In the genomic region with DNA sequence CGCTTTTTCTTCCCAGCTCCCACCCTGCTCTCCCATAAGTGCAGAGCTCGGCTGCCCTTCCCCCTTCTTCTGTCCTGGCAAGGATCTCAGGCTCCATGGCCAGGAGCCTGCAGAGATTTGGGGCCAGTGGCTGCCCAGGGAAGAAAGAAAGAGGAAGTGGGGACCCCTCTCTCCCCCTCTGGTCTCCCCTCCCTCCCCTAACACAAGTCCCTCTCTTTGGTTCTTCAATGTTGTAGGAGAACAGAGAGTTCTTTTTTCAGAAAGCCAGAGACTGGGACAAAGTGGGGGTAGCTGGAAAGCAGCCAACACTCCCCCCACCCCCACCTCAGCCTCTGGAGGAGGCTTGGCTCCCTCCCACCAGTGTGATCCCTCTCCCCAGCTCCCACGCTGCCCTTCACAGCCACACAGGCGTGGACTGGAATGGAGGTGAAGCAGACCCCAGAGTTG, we compare ENCODE assay signal across 9 mouse cellular contexts. TPM values are rescaled to one million over a fixed set of nuclear protein-coding genes. Genes with fewer than 3 reads are reported as not detected.
DNase-seq lines count a peak whose midpoint lies in the region; ATAC-seq and TF ChIP-seq lines count a peak whose summit lies in the region.
"Had no signal": no experiment of that assay in that cellular context is flagged by ENCODE, and none has a peak within 500 bp of the region (broad histone marks: within the 10 kb centered on the region; RNA-seq: fewer than 3 reads in every experiment).

No protein-coding gene starts in this region.

- DNase-seq in gastrocnemius, postnatal 25 days = peak; percentile 55
- DNase-seq in gastrocnemius, postnatal 10 days = no peak
- DNase-seq in testis, postnatal 14 days (ENCODE audit: low spot score) = no peak
- peak; percentile 83 for DNase-seq in hindbrain, postnatal 0 days (ENCODE audit: low spot score)
- DNase-seq in testis, postnatal 10 days (ENCODE audit: low spot score) = peak; percentile 77
- DNase-seq: liver, embryonic 13.5 days had no signal

- peaks cover 3% of the 10 kb centered on the region for H3K4me1 ChIP-seq in testis, adult 2 months (ENCODE audit: control insufficient read depth, insufficient read depth, low read length)
- peaks cover 15% of the 10 kb centered on the region for H3K4me1 ChIP-seq in hindbrain, postnatal 0 days (ENCODE audit: insufficient read depth, low read length)
- H3K4me1 ChIP-seq: liver, embryonic 13.5 days had no signal

- H3K9me3 ChIP-seq in hindbrain, postnatal 0 days (ENCODE audit: low read length) = no peaks in the 10 kb centered on the region
- H3K9me3 ChIP-seq: liver, embryonic 13.5 days had no signal

- peak overlapping the region; percentile 49 for H3K4me3 ChIP-seq in testis, adult 2 months (ENCODE audit: control insufficient read depth, low read depth, low read length)
- peak overlapping the region; percentile 39 for H3K4me3 ChIP-seq in hindbrain, postnatal 0 days (ENCODE audit: low read length)
- H3K4me3 ChIP-seq: liver, embryonic 13.5 days had no signal

- no peak for TF ChIP-seq CTCF in testis, adult 2 months (IDR thresholded peaks at IDR 0.05; ENCODE audit: control insufficient read depth, insufficient read depth, insufficient replicate concordance, low read depth, low read length)
- no peak for TF ChIP-seq CTCF in hindbrain, postnatal 0 days (IDR thresholded peaks at IDR 0.05; ENCODE audit: low read depth)

- ATAC-seq in hindbrain, postnatal 0 days = peak; percentile 88
- no peak for ATAC-seq in activated CD4-positive, CD25-positive, alpha-beta regulatory T cell, adult 4 months
- ATAC-seq in megakaryocyte, adult 5-6 weeks (ENCODE audit: poor library complexity, severe bottlenecking) = no peak

- peak overlapping the region; percentile 61 for H3K9ac ChIP-seq in hindbrain, postnatal 0 days (replicated peaks; ENCODE audit: low read length)
- H3K9ac ChIP-seq: liver, embryonic 13.5 days had no signal

- H3K27ac ChIP-seq in testis, adult 2 months (ENCODE audit: control insufficient read depth, insufficient read depth, low read depth, low read length) = peak overlapping the region; percentile 91
- peak overlapping the region; percentile 87 for H3K27ac ChIP-seq in hindbrain, postnatal 0 days
- H3K27ac ChIP-seq: liver, embryonic 13.5 days had no signal

- WGBS in hindbrain, postnatal 0 days = 31% methylated on average over 4 of the region's 4 CpGs

- no peaks in the 10 kb centered on the region for H3K36me3 ChIP-seq in testis, adult 2 months (ENCODE audit: control insufficient read depth, insufficient read depth, low read length)
- H3K36me3 ChIP-seq in hindbrain, postnatal 0 days (ENCODE audit: insufficient read depth, low read length) = no peaks in the 10 kb centered on the region
- H3K36me3 ChIP-seq: liver, embryonic 13.5 days had no signal

- TF ChIP-seq POLR2A in testis, adult 2 months (IDR thresholded peaks at IDR 0.05; ENCODE audit: control insufficient read depth, low read depth, low read length) = no peak

- no peaks in the 10 kb centered on the region for H3K27me3 ChIP-seq in testis, adult 2 months (ENCODE audit: control insufficient read depth, insufficient read depth, low read length)
- H3K27me3 ChIP-seq in hindbrain, postnatal 0 days (ENCODE audit: insufficient read depth, low read length) = no peaks in the 10 kb centered on the region

- H3K4me2 ChIP-seq in hindbrain, postnatal 0 days (ENCODE audit: low read depth, low read length) = peak overlapping the region; percentile 53
- H3K4me2 ChIP-seq: liver, embryonic 13.5 days had no signal

RNA-seq across cellular contexts. Expression of a gene that starts 2.1 kb away (rescaled TPM):
- total RNA-seq in gastrocnemius, postnatal 25 days (2021) = 1,000 to 10,000 TPM; 1,026 to 1,397 TPM
- 100 to 1,000 TPM; 695 to 761 TPM for total RNA-seq in gastrocnemius, postnatal 10 days (2021)
- polyA plus RNA-seq in testis, adult 2 months (2012; rRNA removed) = 12.4 and 17.3 TPM in 2 replicates
- 546 and 572 TPM in 2 replicates for total RNA-seq in hindbrain, postnatal 0 days (2014; rRNA removed)
- polyA plus RNA-seq in hindbrain, postnatal 0 days (2015; fragmentation: Nextera tagmentation; extraction: Ambion mirVana) = 119 and 123 TPM in 2 replicates
- polyA plus RNA-seq in activated CD4-positive, CD25-positive, alpha-beta regulatory T cell, adult 4 months (2017; shearing (Covaris generic)) = under 1 TPM; 0.08 to 0.12 TPM
- total RNA-seq in megakaryocyte, adult 5-6 weeks (2015) = 0.02 TPM in 1 of 2 replicates, not detected in the other
- not detected in 2 replicates for total RNA-seq in megakaryocyte, adult 5-6 weeks (2017)

RNA-seq across cellular contexts. Expression of a gene that starts 33.3 kb away (rescaled TPM):
- total RNA-seq in gastrocnemius, postnatal 25 days (2021) = not detected
- under 1 TPM; 0.07 to 0.14 TPM for total RNA-seq in gastrocnemius, postnatal 10 days (2021)
- polyA plus RNA-seq in testis, adult 2 months (2012; rRNA removed) = 40.4 and 41.2 TPM in 2 replicates
- total RNA-seq in hindbrain, postnatal 0 days (2014; rRNA removed) = 8.0 and 9.8 TPM in 2 replicates
- polyA plus RNA-seq in hindbrain, postnatal 0 days (2015; fragmentation: Nextera tagmentation; extraction: Ambion mirVana) = 3.6 and 4.2 TPM in 2 replicates
- under 1 TPM in 1 of 2 experiments, not detected in 1; 0.08 TPM for polyA plus RNA-seq in activated CD4-positive, CD25-positive, alpha-beta regulatory T cell, adult 4 months (2017; shearing (Covaris generic))
- not detected in 2 replicates for total RNA-seq in megakaryocyte, adult 5-6 weeks (2015)
- not detected in 2 replicates for total RNA-seq in megakaryocyte, adult 5-6 weeks (2017)
- polyA plus RNA-seq: liver, embryonic 13.5 days had no signal

RNA-seq across cellular contexts. Expression of a gene that starts 34.3 kb away (rescaled TPM):
- total RNA-seq in gastrocnemius, postnatal 25 days (2021) = 10 to 100 TPM in 1 of 2 experiments, 1 to 10 TPM in 1; 9.2 to 10.7 TPM
- total RNA-seq in gastrocnemius, postnatal 10 days (2021) = 10 to 100 TPM; 15.4 to 19.1 TPM
- polyA plus RNA-seq in testis, adult 2 months (2012; rRNA removed) = 43.9 and 52.2 TPM in 2 replicates
- total RNA-seq in hindbrain, postnatal 0 days (2014; rRNA removed) = 136 and 150 TPM in 2 replicates
- polyA plus RNA-seq in hindbrain, postnatal 0 days (2015; fragmentation: Nextera tagmentation; extraction: Ambion mirVana) = 90.2 and 90.8 TPM in 2 replicates
- 1 to 10 TPM; 3.4 to 3.8 TPM for polyA plus RNA-seq in activated CD4-positive, CD25-positive, alpha-beta regulatory T cell, adult 4 months (2017; shearing (Covaris generic))
- 29.6 and 40.0 TPM in 2 replicates for total RNA-seq in megakaryocyte, adult 5-6 weeks (2015)
- total RNA-seq in megakaryocyte, adult 5-6 weeks (2017) = 26.1 and 34.4 TPM in 2 replicates

RNA-seq across cellular contexts. Expression of a gene that starts 37.6 kb away (rescaled TPM):
- total RNA-seq in gastrocnemius, postnatal 25 days (2021) = under 1 TPM; 0.59 to 0.88 TPM
- under 1 TPM; 0.61 to 0.66 TPM for total RNA-seq in gastrocnemius, postnatal 10 days (2021)
- polyA plus RNA-seq in testis, adult 2 months (2012; rRNA removed) = 322 and 331 TPM in 2 replicates
- total RNA-seq in hindbrain, postnatal 0 days (2014; rRNA removed) = 0.10 TPM in 1 of 2 replicates, not detected in the other
- 0.05 TPM in 1 of 2 replicates, not detected in the other for polyA plus RNA-seq in hindbrain, postnatal 0 days (2015; fragmentation: Nextera tagmentation; extraction: Ambion mirVana)
- polyA plus RNA-seq in activated CD4-positive, CD25-positive, alpha-beta regulatory T cell, adult 4 months (2017; shearing (Covaris generic)) = not detected
- total RNA-seq in megakaryocyte, adult 5-6 weeks (2015) = not detected in 2 replicates
- total RNA-seq in megakaryocyte, adult 5-6 weeks (2017) = not detected in 2 replicates
- polyA plus RNA-seq: liver, embryonic 13.5 days had no signal

RNA-seq across cellular contexts. Expression of a gene that starts 45.2 kb away (rescaled TPM):
- under 1 TPM; 0.08 to 0.13 TPM for total RNA-seq in gastrocnemius, postnatal 25 days (2021)
- total RNA-seq in gastrocnemius, postnatal 10 days (2021) = 1 to 10 TPM in 1 of 2 experiments, under 1 TPM in 1; 0.87 to 1.2 TPM
- polyA plus RNA-seq in testis, adult 2 months (2012; rRNA removed) = 0.06 TPM in 2 replicates
- total RNA-seq in hindbrain, postnatal 0 days (2014; rRNA removed) = 8.6 and 10.0 TPM in 2 replicates
- polyA plus RNA-seq in hindbrain, postnatal 0 days (2015; fragmentation: Nextera tagmentation; extraction: Ambion mirVana) = 5.4 and 5.6 TPM in 2 replicates
- polyA plus RNA-seq in activated CD4-positive, CD25-positive, alpha-beta regulatory T cell, adult 4 months (2017; shearing (Covaris generic)) = under 1 TPM in 1 of 2 experiments, not detected in 1; 0.15 TPM
- 0.23 and 0.42 TPM in 2 replicates for total RNA-seq in megakaryocyte, adult 5-6 weeks (2015)
- total RNA-seq in megakaryocyte, adult 5-6 weeks (2017) = 0.26 and 0.28 TPM in 2 replicates

Comparison
In these comparisons a context has a peak if more than half of its experiments do, and no peak if none do; other contexts are left out.
1. DNase-seq: peak in gastrocnemius, postnatal 25 days (single experiment), hindbrain, postnatal 0 days (single experiment) and testis, postnatal 10 days (single experiment); none in gastrocnemius, postnatal 10 days (single experiment) and testis, postnatal 14 days (single experiment).
2. RNA of a gene that starts 2.1 kb away (total RNA-seq): 1,026 to 1,397 TPM in gastrocnemius, postnatal 25 days, 695 to 761 TPM in gastrocnemius, postnatal 10 days and 546 to 572 TPM in hindbrain, postnatal 0 days; 0.02 TPM in megakaryocyte, adult 5-6 weeks; every median in the first group is over 100 times any median in the second.